Mouse (Mus musculus) brown adipose tissue, adult 24 weeks (tissue): ENCODE measurements around the gene Pou2f3. TPM values are rescaled to one million over a fixed set of nuclear protein-coding genes. Genes with fewer than 3 reads are reported as not detected.

Experiments used
- H3K27ac ChIP-seq: fragments of 200-500 bp; replicated peaks from 2 replicates; pipeline ENCODE4 v1.5.1; 2012; ENCODE audit warnings: low read depth, mild to moderate bottlenecking, low read length
- H3K4me1 ChIP-seq: fragments of 200-500 bp; 2 replicates; pipeline ENCODE4 v1.6.1; 2012; ENCODE audit warnings: low read length, mixed read lengths; ENCODE audit not compliant: control insufficient read depth, insufficient read depth, insufficient read length
- H3K4me3 ChIP-seq: fragments of 200-500 bp; 2 replicates; pipeline ENCODE4 v1.5.1; 2012; ENCODE audit warnings: low read depth, mild to moderate bottlenecking, low read length, moderate library complexity; ENCODE audit not compliant: insufficient read depth
- polyA plus RNA-seq: library from polyadenylated mRNA; stranded (reverse); fragments of >200 nt; gene quantifications from 2 replicates; pipeline ENCODE4 v1.2.4, GENCODE M21; 2012; ENCODE audit not compliant: missing spikeins, insufficient read depth, insufficient read length

The Pou2f3 gene
- polyA plus RNA-seq = not detected in 2 replicates

GRCm38 (mm10) chr9:43210190-43210682 is at the start of gene Pou2f3:
TSS of gene Pou2f3 (minus strand) at chr9:43210369.
- H3K4me3 ChIP-seq = no peak within 1 kb of the TSS

DNA sequence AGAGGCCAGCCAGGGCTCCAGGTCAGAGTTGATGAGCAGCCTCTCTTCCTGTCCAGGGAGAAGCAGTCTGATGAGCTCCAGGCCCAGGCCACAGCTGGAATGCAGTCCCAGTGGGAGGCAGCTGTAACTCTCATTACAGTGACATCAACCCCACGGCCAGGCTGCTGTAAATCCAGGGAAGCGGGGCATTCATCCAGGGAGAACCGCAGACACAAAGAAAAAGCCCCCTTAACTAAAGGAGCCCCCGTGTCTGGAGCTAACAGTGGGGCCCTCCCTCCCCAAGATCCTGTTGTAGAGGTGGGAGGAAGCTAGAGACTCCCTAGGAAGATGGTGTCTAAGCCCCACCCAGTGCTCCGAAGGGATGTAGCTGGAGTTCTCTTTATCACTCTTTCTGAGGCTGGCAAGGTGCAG is 43.1 kb upstream of the Pou2f3 start:
- H3K4me1 ChIP-seq = peaks cover 10% of the 10 kb centered on the region
- H3K27ac ChIP-seq = peak overlapping the region; percentile 69
- no peak overlapping the region for H3K4me3 ChIP-seq

More at GRCm38 (mm10) chr9:43210190-43210682, at the start of gene Pou2f3:
- Histone ChIP-seq H3K4me1 (peaks cover 3% of the 10 kb centered on the region; the same call in 1 of the 2 replicates), H3K27ac (0 out of 2 replicates have a peak within 1 kb of the TSS, but pooled peaks have one; percentile 3)

DNA sequence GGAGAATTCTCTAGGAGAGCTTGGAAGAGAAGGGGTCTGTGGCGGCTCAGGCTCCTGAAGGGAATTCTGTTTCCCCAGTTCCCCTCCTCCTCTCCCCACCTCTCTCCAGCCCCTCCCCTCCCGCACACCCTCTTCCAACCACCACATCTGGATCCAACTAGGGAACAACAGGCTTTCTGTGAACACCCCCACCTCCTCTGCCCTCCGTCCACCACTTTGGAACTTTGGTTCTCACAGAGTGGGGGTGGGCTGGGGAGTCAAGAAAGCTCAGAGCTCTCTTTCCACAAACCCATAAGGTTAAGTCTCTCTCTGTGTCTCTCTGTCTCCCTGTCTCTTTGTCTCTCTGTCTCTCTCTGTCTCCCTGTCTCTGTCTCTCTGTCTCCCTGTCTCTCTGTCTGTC is 42.6 kb upstream of the Pou2f3 start:
- peak overlapping the region; percentile 65 for H3K27ac ChIP-seq
- peaks cover 10% of the 10 kb centered on the region for H3K4me1 ChIP-seq
- H3K4me3 ChIP-seq = no peak overlapping the region

DNA sequence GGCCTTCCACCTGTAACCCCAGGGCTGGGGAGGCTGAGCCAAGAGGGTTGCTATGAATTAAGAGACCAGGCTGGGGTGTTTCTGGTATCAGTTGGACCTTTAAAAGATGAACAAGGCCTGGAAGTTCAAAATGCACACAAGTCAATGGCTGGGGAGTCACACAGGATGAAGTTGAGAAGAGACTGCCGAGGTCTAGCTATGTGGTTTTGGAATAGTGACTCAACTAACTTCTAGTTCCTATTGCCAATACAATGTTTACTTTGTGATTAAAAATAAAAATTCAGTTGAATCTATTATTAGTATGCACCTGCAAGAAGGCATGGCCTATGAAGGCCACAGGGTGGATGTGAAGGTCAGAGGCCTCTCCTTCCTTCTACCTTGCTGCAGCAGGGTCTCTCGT is 41.6 kb upstream of the Pou2f3 start:
- peaks cover 10% of the 10 kb centered on the region for H3K4me1 ChIP-seq
- no peak overlapping the region for H3K27ac ChIP-seq
- no peak overlapping the region for H3K4me3 ChIP-seq

DNA sequence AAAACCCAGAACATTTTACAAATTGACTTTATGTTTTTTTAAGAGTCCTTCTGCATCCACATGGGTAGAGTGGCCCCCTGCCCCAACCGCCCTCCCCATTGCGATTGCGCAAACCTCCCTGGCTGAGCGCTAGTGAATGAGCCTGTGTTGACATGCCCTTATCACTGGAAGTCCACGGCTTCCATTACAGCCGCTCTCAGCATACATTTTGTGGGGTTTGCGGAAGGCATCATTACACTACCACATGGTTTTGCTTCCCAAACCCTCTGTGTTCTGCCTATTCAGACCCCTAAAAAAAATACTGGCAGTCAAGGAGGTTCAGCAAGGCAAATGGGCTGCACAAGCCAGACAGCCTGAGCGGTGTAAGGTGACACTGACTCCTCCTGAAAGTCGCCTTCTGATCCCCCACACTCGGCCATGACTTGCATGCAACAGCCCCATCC is 36.6 kb upstream of the Pou2f3 start:
- H3K27ac ChIP-seq = no peak overlapping the region
- no peaks in the 10 kb centered on the region for H3K4me1 ChIP-seq
- H3K4me3 ChIP-seq = no peak overlapping the region

DNA sequence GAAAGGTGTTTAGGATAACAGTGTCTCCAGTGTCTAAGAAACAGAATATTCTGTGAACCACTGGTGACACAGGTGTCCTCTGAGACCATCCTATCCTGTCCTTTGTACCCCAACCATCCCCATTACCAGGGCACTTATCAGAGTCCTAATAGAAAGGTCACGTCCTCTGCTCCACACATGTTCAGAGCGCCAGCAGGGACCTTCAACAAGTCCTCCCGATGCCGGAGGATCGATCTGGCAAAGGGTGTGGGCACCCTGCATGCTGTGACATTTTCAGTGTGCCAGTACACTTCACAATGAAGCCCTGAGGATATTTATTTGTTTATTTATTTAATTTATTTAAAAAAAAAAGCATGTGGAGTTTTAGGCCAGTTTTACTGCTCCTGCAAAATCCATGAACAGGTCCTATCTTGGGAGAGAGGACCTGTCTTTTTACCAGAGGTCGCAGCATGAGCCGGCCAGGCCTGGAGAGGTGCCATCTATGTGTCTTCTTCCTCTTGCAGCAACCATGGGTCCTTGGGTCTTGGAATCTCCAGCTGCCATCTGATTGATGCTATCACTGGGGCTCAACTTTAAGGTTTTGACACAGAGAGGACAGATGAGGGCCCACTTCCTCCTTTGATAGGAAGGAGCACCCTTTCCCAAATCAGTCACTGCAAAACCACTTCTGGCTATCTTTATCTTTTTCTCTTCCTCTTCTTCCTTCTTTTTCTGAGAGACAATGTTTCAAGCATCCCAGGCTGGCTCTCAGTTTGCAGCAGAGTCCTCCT is 35.8 kb upstream of the Pou2f3 start:
- Histone ChIP-seq H3K4me3 (no peak overlapping the region), H3K4me1 (no peaks in the 10 kb centered on the region), H3K27ac (no peak overlapping the region)

GRCm38 (mm10) chr9:43242432-43242831 is 32.3 kb upstream of the Pou2f3 start:
- Histone ChIP-seq H3K27ac (no peak overlapping the region), H3K4me3 (no peak overlapping the region), H3K4me1 (no peaks in the 10 kb centered on the region)

DNA sequence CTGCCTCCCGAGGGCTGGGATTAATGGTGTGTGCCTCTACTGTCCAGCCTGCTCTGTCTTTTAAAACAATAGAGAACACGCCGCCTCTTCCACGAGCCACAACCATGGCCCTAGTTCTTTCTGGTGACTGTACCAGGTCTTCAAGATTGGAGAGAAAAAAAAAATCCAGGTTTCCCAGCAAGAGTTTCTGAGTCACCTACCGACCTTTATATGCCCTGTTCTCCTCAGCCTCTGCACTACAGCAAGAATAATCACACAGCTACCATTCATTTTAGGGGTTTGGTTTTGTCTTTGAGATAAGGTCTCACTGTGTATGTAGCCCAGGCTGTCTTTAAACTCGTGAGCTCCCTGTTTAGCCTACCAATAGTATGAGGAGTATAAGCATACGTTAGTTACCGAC is 31.8 kb upstream of the Pou2f3 start:
- H3K27ac ChIP-seq = no peak overlapping the region
- H3K4me1 ChIP-seq = peaks cover under 1% of the 10 kb centered on the region
- no peak overlapping the region for H3K4me3 ChIP-seq

GRCm38 (mm10) chr9:43241291-43241690 is 31.1 kb upstream of the Pou2f3 start:
- Histone ChIP-seq H3K4me1 (peaks cover 5% of the 10 kb centered on the region), H3K27ac (no peak overlapping the region), H3K4me3 (no peak overlapping the region)

GRCm38 (mm10) chr9:43240594-43240900 is 30.4 kb upstream of the Pou2f3 start:
- Histone ChIP-seq H3K4me1 (peaks cover 5% of the 10 kb centered on the region), H3K4me3 (no peak overlapping the region)

GRCm38 (mm10) chr9:43239712-43240593 is 29.8 kb upstream of the Pou2f3 start, which contains the start of gene Oaf:
TSS of gene Oaf (minus strand) at chr9:43239911.
- Histone ChIP-seq H3K4me3 (peak within 1 kb of the TSS; percentile 88), H3K4me1 (peaks cover 5% of the 10 kb centered on the region), H3K27ac (peak within 1 kb of the TSS; percentile 68)

More at GRCm38 (mm10) chr9:43240594-43240900, 30.4 kb upstream of the Pou2f3 start:
- H3K27ac ChIP-seq = peak overlapping the region; percentile 54; the same call in 1 of the 2 replicates

DNA sequence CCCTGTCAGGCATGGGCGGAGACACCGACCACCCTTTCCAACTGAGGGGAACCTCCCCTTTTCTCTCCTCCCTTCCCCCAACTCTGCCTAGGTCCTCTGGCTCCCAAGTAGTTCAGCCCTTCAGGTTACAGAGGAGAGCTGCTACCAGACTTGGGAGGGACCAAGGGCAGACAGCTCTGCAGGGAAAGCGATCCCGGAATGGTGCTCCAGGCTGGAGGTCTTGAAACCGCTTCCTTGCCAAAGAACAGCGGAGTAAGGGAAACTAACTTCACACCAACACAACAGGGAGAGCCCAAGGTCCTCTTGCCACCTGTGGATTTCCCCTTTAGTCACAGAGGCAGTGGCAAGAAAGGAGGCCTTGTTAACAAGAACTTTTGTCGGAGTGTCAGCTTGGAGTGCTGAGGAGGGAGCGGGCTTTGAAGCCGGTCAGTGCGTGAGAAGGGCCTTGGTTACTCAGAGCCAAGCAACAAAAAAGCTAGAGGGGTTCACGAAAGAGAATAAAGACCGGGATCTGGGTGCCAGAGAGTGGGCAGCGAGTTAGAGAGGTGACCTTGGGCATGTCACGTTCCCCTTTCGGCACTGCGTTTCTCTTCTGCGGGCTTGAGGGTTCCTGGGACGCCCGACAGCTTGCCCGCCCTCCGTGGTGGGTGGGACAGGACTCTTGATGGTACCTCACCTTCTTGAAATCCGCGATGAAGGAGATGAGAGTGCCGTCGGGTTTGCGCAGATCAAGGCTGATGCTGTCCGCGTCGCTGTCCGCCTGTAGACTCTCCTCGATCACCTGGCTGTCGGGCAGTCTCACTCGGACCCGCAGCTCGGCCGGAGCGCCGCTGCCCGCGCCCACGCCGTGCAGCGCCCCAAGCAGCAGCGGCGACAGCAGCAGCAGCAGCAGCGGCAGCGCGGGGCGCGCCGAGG is 28.7 kb upstream of the Pou2f3 start:
- peak overlapping the region; percentile 68 for H3K27ac ChIP-seq

GRCm38 (mm10) chr9:43238167-43238566 is 28.0 kb upstream of the Pou2f3 start:
- Histone ChIP-seq H3K4me3 (peak overlapping the region; percentile 88), H3K27ac (peak overlapping the region; percentile 68), H3K4me1 (peaks cover 7% of the 10 kb centered on the region)

More for the DNA sequence above, 28.7 kb upstream of the Pou2f3 start:
- Histone ChIP-seq H3K4me3 (peak overlapping the region; percentile 88), H3K4me1 (peaks cover 7% of the 10 kb centered on the region)

- Histone ChIP-seq H3K4me3 (peak overlapping the region; percentile 88), H3K4me1 (peaks cover 11% of the 10 kb centered on the region)
These were observed 27.1 kb upstream of the Pou2f3 start for GRCm38 (mm10) chr9:43237111-43237775.

More at GRCm38 (mm10) chr9:43237111-43237775, 27.1 kb upstream of the Pou2f3 start:
- H3K27ac ChIP-seq = peak overlapping the region; percentile 68
